Mouse (Mus musculus) kidney, embryonic 14.5 days (tissue): Measurements from ENCODE around the gene Slc29a4. TPM values are rescaled to one million over a fixed set of nuclear protein-coding genes. Genes with fewer than 3 reads are reported as not detected.

Source experiments
- ATAC-seq: fragments of 200-750 bp; cut with Nextera tagmentation; 2 replicates; pipeline ENCODE4 v1.8.0; 2017; ENCODE audit warnings: moderate number of reproducible peaks, mild to moderate bottlenecking, moderate TSS enrichment, moderate library complexity; ENCODE audit not compliant: low FRiP score, low TSS enrichment
- H3K27ac ChIP-seq: fragments of 300-500 bp; sonication (generic); 2 replicates; pipeline ENCODE4 v1.5.1; 2014; ENCODE audit warnings: low read depth, mild to moderate bottlenecking, low read length, moderate library complexity, mixed read lengths
- H3K27me3 ChIP-seq: fragments of 300-500 bp; sonication (generic); 2 replicates; pipeline ENCODE4 v1.6.1; 2014; ENCODE audit warnings: mild to moderate bottlenecking, low read length; ENCODE audit not compliant: control insufficient read depth, insufficient read depth
- H3K36me3 ChIP-seq: fragments of 300-500 bp; sonication (generic); 2 replicates; pipeline ENCODE4 v1.6.1; 2014; ENCODE audit warnings: low read length, mixed read lengths; ENCODE audit not compliant: control insufficient read depth, insufficient read depth
- H3K4me1 ChIP-seq: fragments of 300-500 bp; sonication (generic); 2 replicates; pipeline ENCODE4 v1.6.1; 2014; ENCODE audit warnings: low read length, mixed read lengths; ENCODE audit not compliant: control insufficient read depth, insufficient read depth
- H3K4me2 ChIP-seq: fragments of 300-500 bp; sonication (generic); replicated peaks from 2 replicates; pipeline ENCODE4 v1.6.1; 2014; ENCODE audit warnings: low read depth, mild to moderate bottlenecking, low read length
- H3K4me3 ChIP-seq: fragments of 300-500 bp; sonication (generic); 2 replicates; pipeline ENCODE4 v1.5.1; 2014; ENCODE audit warnings: mild to moderate bottlenecking, low read length
- H3K9ac ChIP-seq: fragments of 300-500 bp; sonication (generic); 2 replicates; pipeline ENCODE4 v1.6.1; 2014; ENCODE audit warnings: low read depth, mild to moderate bottlenecking, low read length, moderate library complexity
- H3K9me3 ChIP-seq: fragments of 300-500 bp; sonication (generic); 2 replicates; pipeline ENCODE4 v1.6.1; 2016; ENCODE audit warnings: low read length; ENCODE audit not compliant: control insufficient read depth
- WGBS: fragments of 180-500 bp; shearing (Covaris S2); extraction: QIAGEN DNeasy Blood & Tissue Kit; methylation state at CpG from one replicate; pipeline ENCODE4 v1.1.7; 2014; 5-methylcytosine and 5-hydroxymethylcytosine counted together
- polyA plus RNA-seq: library from polyadenylated mRNA; unstranded; fragments of >200 nt; fragmentation: Nextera tagmentation; extraction: Ambion mirVana; gene quantifications from 2 replicates; pipeline ENCODE4 v1.2.1, GENCODE M21; 2014

Gene Slc29a4
- polyA plus RNA-seq, 1 experiment from 2014 or later: 6.0 TPM

DNA sequence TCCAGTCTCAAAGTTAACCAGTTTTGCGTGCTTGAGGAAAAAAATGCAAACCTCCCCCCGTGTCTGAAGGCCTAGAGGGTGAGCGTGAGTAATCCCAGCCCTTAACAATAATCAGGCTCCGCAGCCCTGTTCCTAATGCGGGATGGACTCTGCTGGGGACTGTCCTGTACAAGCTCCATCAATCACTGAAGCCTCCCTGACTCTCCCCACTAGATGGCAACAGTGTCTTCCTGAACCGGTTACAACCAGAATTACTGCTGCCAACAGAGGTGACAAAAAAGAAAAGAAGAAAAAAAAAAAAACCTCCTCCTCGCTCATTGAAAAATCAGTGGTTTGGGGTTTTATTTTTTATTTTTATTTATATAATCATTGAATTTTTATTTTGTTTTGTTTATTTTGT, 75.6 kb downstream of the Slc29a4 start:
- no peaks in the 10 kb centered on the region for H3K9me3 ChIP-seq
- no peaks in the 10 kb centered on the region; the same call in 1 of the 2 replicates for H3K4me1 ChIP-seq
- H3K4me3 ChIP-seq: no peak overlapping the region
- H3K9ac ChIP-seq: no peak overlapping the region
- WGBS: 26% methylated on average over 7 of the region's 7 CpGs
- no peak overlapping the region for H3K4me2 ChIP-seq
- H3K36me3 ChIP-seq: peaks cover 90% of the 10 kb centered on the region
- no peak overlapping the region for H3K27ac ChIP-seq
- peak; percentile 51 for ATAC-seq
- no peaks in the 10 kb centered on the region for H3K27me3 ChIP-seq

DNA sequence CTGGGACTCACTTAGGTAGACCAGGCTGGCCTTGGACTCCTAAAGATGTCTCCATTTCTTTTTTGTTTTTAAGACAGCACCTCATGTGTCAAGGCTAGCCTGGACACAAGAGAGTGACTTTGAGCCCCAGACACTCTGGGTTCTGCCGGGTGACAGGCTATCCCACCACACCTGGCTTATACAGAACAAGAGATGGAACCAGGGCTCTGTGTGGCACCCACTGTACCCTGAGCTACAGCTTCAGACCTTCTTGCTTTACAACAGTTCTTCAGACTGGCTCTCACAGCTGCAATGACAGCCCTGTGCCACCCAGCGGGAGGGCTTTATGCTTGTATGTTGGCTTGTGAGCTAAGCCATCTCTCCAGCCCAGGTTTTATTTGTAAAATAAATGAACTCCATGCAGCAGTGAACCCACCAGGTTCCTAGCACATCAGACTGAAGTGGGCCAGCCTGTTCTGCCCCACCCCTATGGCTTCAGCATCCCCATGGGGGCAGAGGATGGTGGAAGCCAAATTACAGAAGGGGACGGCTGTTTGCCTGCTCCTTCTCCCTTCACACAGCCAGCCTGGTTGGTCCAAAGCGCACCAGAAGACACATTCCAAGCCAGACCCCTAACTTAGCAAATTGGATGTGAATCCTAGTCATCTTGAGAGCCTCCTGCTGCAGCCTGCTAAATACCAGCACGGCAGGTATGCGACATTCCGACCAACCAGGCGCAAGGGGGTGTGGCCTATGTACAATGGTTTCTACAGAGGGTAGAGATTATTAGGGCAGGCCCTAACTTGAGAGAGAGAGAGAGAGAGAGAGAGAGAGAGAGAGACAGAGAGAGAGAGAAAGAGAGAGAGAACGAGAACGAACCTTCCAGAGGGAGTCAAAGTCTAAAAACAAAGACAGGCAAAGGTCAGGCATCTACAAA, 76.3 kb downstream of the Slc29a4 start:
- 57% methylated on average over 10 of the region's 10 CpGs for WGBS
- no peak overlapping the region for H3K4me2 ChIP-seq
- no peaks in the 10 kb centered on the region; the same call in 1 of the 2 replicates for H3K4me1 ChIP-seq
- H3K27me3 ChIP-seq: no peaks in the 10 kb centered on the region
- no peak overlapping the region for H3K4me3 ChIP-seq
- ATAC-seq: 0 out of 2 replicates have a peak, but pooled peaks have one; percentile 16
- no peak overlapping the region for H3K9ac ChIP-seq
- H3K36me3 ChIP-seq: peaks cover 90% of the 10 kb centered on the region
- no peaks in the 10 kb centered on the region for H3K9me3 ChIP-seq
- no peak overlapping the region for H3K27ac ChIP-seq

DNA sequence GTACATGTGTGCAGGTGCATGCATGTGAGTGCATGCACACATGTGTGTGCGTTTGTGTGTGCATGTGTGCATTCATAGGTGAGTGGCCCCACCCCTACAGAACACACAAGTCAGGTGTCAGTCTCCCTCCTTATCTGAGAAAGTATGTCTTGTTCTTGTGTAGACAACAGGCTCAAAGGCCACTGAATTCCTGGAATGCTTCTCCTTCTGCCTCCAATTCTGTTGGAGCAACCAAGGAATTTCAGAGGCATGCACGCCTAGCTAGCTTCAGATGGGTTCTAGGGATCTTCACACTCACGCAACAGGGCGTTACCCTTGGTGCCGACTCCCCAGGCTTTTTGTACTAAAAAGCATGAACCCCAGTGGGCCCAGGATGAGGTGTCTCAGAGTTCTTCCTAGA, 77.3 kb downstream of the Slc29a4 start:
- 76% methylated on average over 5 of the region's 5 CpGs for WGBS

DNA sequence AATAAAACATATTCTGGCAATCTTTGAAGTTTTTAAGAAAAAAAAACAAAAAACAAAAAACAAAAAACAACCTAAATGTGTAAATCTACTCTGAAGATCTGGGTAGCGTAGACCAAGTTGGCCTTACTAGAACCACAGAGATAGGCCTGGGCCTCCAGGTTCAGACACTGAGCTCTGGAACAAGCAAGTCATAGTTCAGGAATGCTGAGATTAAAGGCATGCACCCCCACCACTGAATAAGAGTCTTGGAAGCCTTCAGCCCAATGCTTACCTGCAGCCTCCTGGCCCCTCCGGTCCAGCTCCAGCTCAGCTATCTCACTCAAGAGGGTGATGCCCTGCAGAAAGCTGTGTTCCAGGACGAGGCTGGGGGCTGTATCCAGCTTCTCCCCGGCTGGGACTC, 78.7 kb downstream of the Slc29a4 start:
- 84% methylated on average over 4 of the region's 4 CpGs for WGBS
- ATAC-seq: no peak
- Histone ChIP-seq H3K9me3 (no peaks in the 10 kb centered on the region), H3K9ac (no peak overlapping the region), H3K4me2 (no peak overlapping the region), H3K4me3 (no peak overlapping the region), H3K27ac (no peak overlapping the region), H3K36me3 (peaks cover 90% of the 10 kb centered on the region), H3K27me3 (no peaks in the 10 kb centered on the region), H3K4me1 (no peaks in the 10 kb centered on the region; the same call in 1 of the 2 replicates)

More for the DNA sequence above, 77.3 kb downstream of the Slc29a4 start:
- Histone ChIP-seq H3K4me2 (no peak overlapping the region), H3K9ac (no peak overlapping the region), H3K9me3 (no peaks in the 10 kb centered on the region), H3K36me3 (peaks cover 90% of the 10 kb centered on the region), H3K4me1 (no peaks in the 10 kb centered on the region; the same call in 1 of the 2 replicates), H3K27ac (no peak overlapping the region), H3K27me3 (no peaks in the 10 kb centered on the region), H3K4me3 (no peak overlapping the region)
- no peak for ATAC-seq

DNA sequence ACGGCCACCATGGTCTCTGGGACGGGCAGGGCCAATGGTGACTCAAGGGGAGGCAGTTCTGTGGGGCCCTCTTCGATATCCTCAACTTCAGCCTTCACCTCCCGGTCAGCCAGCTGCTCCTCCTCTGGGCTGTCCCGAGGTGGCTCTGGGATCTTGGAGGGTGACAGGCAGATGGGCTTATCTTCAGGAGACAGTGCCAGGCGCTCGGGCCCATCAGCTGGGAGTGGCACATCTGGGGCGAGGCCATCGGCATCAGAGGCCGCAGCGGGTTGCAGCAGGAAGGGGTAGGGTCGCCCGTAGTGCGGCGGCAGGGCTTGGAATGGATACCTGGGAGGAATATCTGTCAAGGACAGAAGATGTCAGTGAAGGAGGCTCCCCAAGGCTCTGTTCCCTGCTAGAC, 79.7 kb downstream of the Slc29a4 start:
- no peak overlapping the region for H3K4me2 ChIP-seq
- no peak overlapping the region for H3K27ac ChIP-seq
- H3K4me3 ChIP-seq: no peak overlapping the region
- H3K36me3 ChIP-seq: peaks cover 88% of the 10 kb centered on the region
- 90% methylated on average over 15 of the region's 15 CpGs for WGBS
- H3K4me1 ChIP-seq: no peaks in the 10 kb centered on the region; the same call in 1 of the 2 replicates
- H3K9ac ChIP-seq: no peak overlapping the region
- no peaks in the 10 kb centered on the region for H3K27me3 ChIP-seq
- no peak for ATAC-seq
- no peaks in the 10 kb centered on the region for H3K9me3 ChIP-seq

Other genes starting within 250 kb of the Slc29a4 start
- 7.2 and 10.1 TPM in 2 replicates for gene Ap5z1, start 228.6 kb upstream of the Slc29a4 start, polyA plus RNA-seq
- 0.20 TPM in 1 of 2 replicates, not detected in the other for gene Papolb, start 162.4 kb upstream of the Slc29a4 start, polyA plus RNA-seq
- 0.90 and 1.7 TPM in 2 replicates for gene Radil, start 141.4 kb upstream of the Slc29a4 start, polyA plus RNA-seq
- gene Mmd2, start 83.7 kb upstream of the Slc29a4 start, polyA plus RNA-seq: 0.14 TPM in 1 of 2 replicates, not detected in the other
- 36.4 and 59.2 TPM in 2 replicates for gene Wipi2, start 64.8 kb upstream of the Slc29a4 start, polyA plus RNA-seq
- gene Tnrc18, start 125.2 kb downstream of the Slc29a4 start, polyA plus RNA-seq: 32.7 and 41.1 TPM in 2 replicates
- gene Fbxl18, start 202.9 kb downstream of the Slc29a4 start, polyA plus RNA-seq: 11.7 and 14.6 TPM in 2 replicates
- 14,375 and 16,963 TPM in 2 replicates for gene Actb, start 214.2 kb downstream of the Slc29a4 start, polyA plus RNA-seq